Mouse (Mus musculus) embryonic facial prominence, embryonic 12.5 days (tissue): ENCODE results near the gene Rassf4. TPM values are rescaled to one million over a fixed set of nuclear protein-coding genes. Genes with fewer than 3 reads are reported as not detected.

Source experiments
- ATAC-seq: fragments of 200-750 bp; cut with Nextera tagmentation; 2 replicates; pipeline ENCODE4 v1.8.0; 2017; ENCODE audit not compliant: insufficient number of reproducible peaks, insufficient read depth, low FRiP score, low TSS enrichment
- H3K27ac ChIP-seq: fragments of 300-500 bp; sonication (generic); 2 replicates; pipeline ENCODE4 v1.5.1; 2016; ENCODE audit warnings: mild to moderate bottlenecking
- H3K27me3 ChIP-seq: fragments of 300-500 bp; sonication (generic); 2 replicates; pipeline ENCODE4 v1.6.1; 2016; ENCODE audit warnings: mild to moderate bottlenecking, moderate library complexity
- H3K36me3 ChIP-seq: fragments of 300-500 bp; sonication (generic); 2 replicates; pipeline ENCODE4 v1.6.1; 2016; ENCODE audit warnings: mild to moderate bottlenecking
- H3K4me1 ChIP-seq: fragments of 300-500 bp; sonication (generic); 2 replicates; pipeline ENCODE4 v1.6.1; 2016
- H3K4me2 ChIP-seq: fragments of 300-500 bp; sonication (generic); replicated peaks from 2 replicates; pipeline ENCODE4 v1.6.1; 2016; ENCODE audit warnings: mild to moderate bottlenecking, moderate library complexity
- H3K4me3 ChIP-seq: fragments of 300-500 bp; sonication (generic); 2 replicates; pipeline ENCODE4 v1.5.1; 2016; ENCODE audit warnings: mild to moderate bottlenecking
- H3K9ac ChIP-seq: fragments of 300-500 bp; sonication (generic); 2 replicates; pipeline ENCODE4 v1.6.1; 2016; ENCODE audit warnings: mild to moderate bottlenecking, moderate library complexity
- H3K9me3 ChIP-seq: fragments of 300-500 bp; sonication (generic); 2 replicates; pipeline ENCODE4 v1.6.1; 2016; ENCODE audit warnings: mild to moderate bottlenecking, moderate library complexity
- WGBS: fragments of 180-500 bp; shearing (Covaris S2); methylation state at CpG from one replicate; pipeline ENCODE4 v1.1.7; 2016; 5-methylcytosine and 5-hydroxymethylcytosine counted together
- polyA plus RNA-seq: library from polyadenylated mRNA; unstranded; fragments of >200 nt; fragmentation: Nextera tagmentation; extraction: Ambion mirVana; gene quantifications from 2 replicates; pipeline ENCODE4 v1.2.1, GENCODE M21; 2016

The Rassf4 gene
- 14.4 and 14.7 TPM in 2 replicates for polyA plus RNA-seq

GRCm38 (mm10) chr6:116673471-116674282, at the start of gene Rassf4:
Rassf4 (minus strand) TSS chr6:116673952.
- 0 out of 2 replicates have a peak, but pooled peaks cover 10% of the 10 kb centered on the region for H3K27me3 ChIP-seq
- no peaks in the 10 kb centered on the region for H3K36me3 ChIP-seq
- peak within 1 kb of the TSS; percentile 32; the same call in 1 of the 2 replicates for H3K27ac ChIP-seq
- peaks cover 6% of the 10 kb centered on the region; the same call in 1 of the 2 replicates for H3K4me1 ChIP-seq
- peak within 1 kb of the TSS; percentile 94 for H3K4me2 ChIP-seq
- ATAC-seq = peak; percentile 86
- no peaks in the 10 kb centered on the region for H3K9me3 ChIP-seq
- H3K4me3 ChIP-seq = peak within 1 kb of the TSS; percentile 47
- WGBS = under 1% methylated on average over 44 of the region's 44 CpGs
- H3K9ac ChIP-seq = peak within 1 kb of the TSS; percentile 38

GRCm38 (mm10) chr6:116718920-116719319, 45.2 kb upstream of the Rassf4 start:
- Histone ChIP-seq H3K9ac (no peak overlapping the region), H3K9me3 (no peaks in the 10 kb centered on the region), H3K4me2 (no peak overlapping the region), H3K36me3 (no peaks in the 10 kb centered on the region), H3K4me1 (no peaks in the 10 kb centered on the region), H3K27ac (no peak overlapping the region), H3K4me3 (no peak overlapping the region), H3K27me3 (no peaks in the 10 kb centered on the region)
- 69% methylated on average over 4 of the region's 4 CpGs for WGBS
- no peak for ATAC-seq

GRCm38 (mm10) chr6:116718361-116718760, 44.6 kb upstream of the Rassf4 start:
- no peaks in the 10 kb centered on the region for H3K36me3 ChIP-seq
- H3K9ac ChIP-seq = no peak overlapping the region
- no peaks in the 10 kb centered on the region for H3K4me1 ChIP-seq
- no peaks in the 10 kb centered on the region for H3K9me3 ChIP-seq
- WGBS = 73% methylated on average over 4 of the region's 4 CpGs
- no peak overlapping the region for H3K27ac ChIP-seq
- H3K27me3 ChIP-seq = no peaks in the 10 kb centered on the region
- H3K4me2 ChIP-seq = no peak overlapping the region
- H3K4me3 ChIP-seq = no peak overlapping the region
- no peak for ATAC-seq

GRCm38 (mm10) chr6:116717851-116718250, 44.1 kb upstream of the Rassf4 start:
- Histone ChIP-seq H3K36me3 (no peaks in the 10 kb centered on the region), H3K27me3 (no peaks in the 10 kb centered on the region), H3K4me3 (no peak overlapping the region), H3K9ac (no peak overlapping the region), H3K9me3 (no peaks in the 10 kb centered on the region), H3K27ac (no peak overlapping the region), H3K4me1 (no peaks in the 10 kb centered on the region), H3K4me2 (no peak overlapping the region)
- 91% methylated on average over 7 of the region's 7 CpGs for WGBS
- no peak for ATAC-seq

GRCm38 (mm10) chr6:116716666-116717065, 42.9 kb upstream of the Rassf4 start, which contains the start of gene Tmem72:
Tmem72 (minus strand) TSS chr6:116716913.
- H3K4me3 ChIP-seq = no peak within 1 kb of the TSS
- no peaks in the 10 kb centered on the region for H3K36me3 ChIP-seq
- H3K27ac ChIP-seq = no peak within 1 kb of the TSS
- H3K4me1 ChIP-seq = no peaks in the 10 kb centered on the region
- H3K27me3 ChIP-seq = no peaks in the 10 kb centered on the region
- 74% methylated on average over 8 of the region's 8 CpGs for WGBS
- H3K9ac ChIP-seq = no peak within 1 kb of the TSS
- H3K4me2 ChIP-seq = no peak within 1 kb of the TSS
- no peaks in the 10 kb centered on the region for H3K9me3 ChIP-seq
- no peak for ATAC-seq

GRCm38 (mm10) chr6:116715166-116715565, 41.4 kb upstream of the Rassf4 start:
- no peak overlapping the region for H3K27ac ChIP-seq
- ATAC-seq = no peak
- no peaks in the 10 kb centered on the region for H3K36me3 ChIP-seq
- no peak overlapping the region for H3K9ac ChIP-seq
- no peaks in the 10 kb centered on the region for H3K4me1 ChIP-seq
- H3K9me3 ChIP-seq = no peaks in the 10 kb centered on the region
- no peak overlapping the region for H3K4me2 ChIP-seq
- H3K27me3 ChIP-seq = no peaks in the 10 kb centered on the region
- no peak overlapping the region for H3K4me3 ChIP-seq
- WGBS = 74% methylated on average over 2 of the region's 2 CpGs

- Histone ChIP-seq H3K9ac (no peak overlapping the region), H3K4me3 (no peak overlapping the region), H3K4me1 (no peaks in the 10 kb centered on the region), H3K27me3 (no peaks in the 10 kb centered on the region), H3K36me3 (no peaks in the 10 kb centered on the region), H3K27ac (no peak overlapping the region), H3K9me3 (no peaks in the 10 kb centered on the region), H3K4me2 (no peak overlapping the region)
- 69% methylated on average over 5 of the region's 5 CpGs for WGBS
- no peak for ATAC-seq
Observed at GRCm38 (mm10) chr6:116714576-116714975, 40.8 kb upstream of the Rassf4 start.

GRCm38 (mm10) chr6:116713966-116714365, 40.2 kb upstream of the Rassf4 start:
- Histone ChIP-seq H3K9ac (no peak overlapping the region), H3K27ac (no peak overlapping the region), H3K4me2 (no peak overlapping the region), H3K36me3 (no peaks in the 10 kb centered on the region), H3K4me1 (no peaks in the 10 kb centered on the region), H3K9me3 (no peaks in the 10 kb centered on the region), H3K27me3 (no peaks in the 10 kb centered on the region), H3K4me3 (no peak overlapping the region)
- ATAC-seq = no peak
- 90% methylated on average over 3 of the region's 3 CpGs for WGBS

GRCm38 (mm10) chr6:116712503-116712902, 38.8 kb upstream of the Rassf4 start:
- Histone ChIP-seq H3K27ac (no peak overlapping the region), H3K4me2 (no peak overlapping the region), H3K9me3 (no peaks in the 10 kb centered on the region), H3K36me3 (no peaks in the 10 kb centered on the region), H3K4me3 (no peak overlapping the region), H3K27me3 (no peaks in the 10 kb centered on the region), H3K9ac (no peak overlapping the region), H3K4me1 (no peaks in the 10 kb centered on the region)
- ATAC-seq = no peak
- 82% methylated on average over 3 of the region's 3 CpGs for WGBS

GRCm38 (mm10) chr6:116712062-116712461, 38.3 kb upstream of the Rassf4 start:
- Histone ChIP-seq H3K9me3 (no peaks in the 10 kb centered on the region), H3K36me3 (no peaks in the 10 kb centered on the region), H3K4me1 (no peaks in the 10 kb centered on the region), H3K4me3 (no peak overlapping the region), H3K9ac (no peak overlapping the region), H3K27me3 (no peaks in the 10 kb centered on the region), H3K4me2 (no peak overlapping the region), H3K27ac (no peak overlapping the region)
- no peak for ATAC-seq
- WGBS = 21% methylated on average over 5 of the region's 5 CpGs

GRCm38 (mm10) chr6:116704320-116704719, 30.6 kb upstream of the Rassf4 start:
- Histone ChIP-seq H3K27me3 (no peaks in the 10 kb centered on the region), H3K9me3 (no peaks in the 10 kb centered on the region), H3K4me2 (no peak overlapping the region), H3K4me1 (no peaks in the 10 kb centered on the region), H3K9ac (no peak overlapping the region), H3K4me3 (no peak overlapping the region), H3K27ac (no peak overlapping the region), H3K36me3 (no peaks in the 10 kb centered on the region)
- no peak for ATAC-seq
- 79% methylated on average over 6 of the region's 6 CpGs for whole genome bisulfite sequencing

GRCm38 (mm10) chr6:116700821-116701220, 27.1 kb upstream of the Rassf4 start:
- Histone ChIP-seq H3K4me1 (no peaks in the 10 kb centered on the region), H3K27ac (no peak overlapping the region), H3K9ac (no peak overlapping the region), H3K27me3 (no peaks in the 10 kb centered on the region), H3K4me2 (no peak overlapping the region), H3K4me3 (no peak overlapping the region), H3K9me3 (no peaks in the 10 kb centered on the region), H3K36me3 (no peaks in the 10 kb centered on the region)
- no peak for ATAC-seq
